Mouse (Mus musculus): Measurements from ENCODE around the gene Gm14403.
"Not testable (repeated sequence)": the region's sequence is repeated elsewhere in the genome, so short reads cannot be mapped to it uniquely, and the experiment has no call there.

DNA sequence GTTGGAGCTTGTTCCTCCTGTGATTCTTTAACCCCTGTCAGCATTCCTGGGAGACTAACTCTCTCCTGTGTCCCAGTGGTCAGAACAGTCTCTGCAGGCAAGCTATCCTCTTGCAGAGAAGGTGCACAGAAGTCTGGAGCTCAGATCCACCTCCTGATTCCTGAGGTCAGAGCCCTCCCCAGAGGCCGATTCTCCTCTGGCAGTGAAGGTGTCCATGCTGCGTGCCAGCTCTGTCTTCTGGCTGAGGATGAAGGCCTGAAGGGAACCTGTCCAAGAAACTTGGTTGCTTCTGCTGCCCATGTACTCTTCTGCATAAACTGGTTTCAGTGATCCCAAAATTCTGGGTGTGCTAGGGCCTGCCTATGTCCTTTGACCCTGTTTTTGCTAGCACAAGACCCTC lies 39.1 kb downstream of the Gm14403 start:
- not testable (repeated sequence) for TF ChIP-seq CTCF, POLR2A (IDR thresholded peaks at IDR 0.05; ENCODE audit: extremely low read depth, insufficient read depth, low read length)

All from cortical plate, adult 2 months (tissue).